In genomic region chr6:53781171-53781570, GRCm38 (mm10) we compare ENCODE assay signal across 8 mouse cellular contexts. TPM values are rescaled to one million over a fixed set of nuclear protein-coding genes. Genes with fewer than 3 reads are reported as not detected.
A peak's percentile ranks its signal among the peaks of the same experiment; 100 is the strongest.
DNase-seq lines count a peak whose midpoint lies in the region; TF ChIP-seq lines count a peak whose summit lies in the region.

No protein-coding gene starts in this region.

- peak; percentile 64 to 82 for TF ChIP-seq CTCF in CH12.LX (conservative IDR thresholded peaks at IDR 0.05 in 1 of 2, IDR thresholded peaks at IDR 0.05 in 1 of 2; ENCODE audit: low read depth in 2 of 2, low read length in 2 of 2)
- TF ChIP-seq CTCF in cortical plate, adult 2 months (IDR thresholded peaks at IDR 0.05; ENCODE audit: extremely low read depth, insufficient read depth, low read length), result peak; percentile 75

- TF ChIP-seq RAD21 in CH12.LX (IDR thresholded peaks at IDR 0.05; ENCODE audit: low read depth, low read length), result peak; percentile 81

- H3K4me3 ChIP-seq in CH12.LX (replicated peaks in 1 of 3; ENCODE audit: low read depth in 2 of 3, low read length in 2 of 3, poor library complexity in 1 of 3), result no peak overlapping the region
- H3K4me3 ChIP-seq in cortical plate, adult 2 months (ENCODE audit: insufficient read depth, low read length), result no peak overlapping the region

- no peak overlapping the region for H3K9ac ChIP-seq in CH12.LX (ENCODE audit: insufficient read depth, low read depth)

- H3K9me3 ChIP-seq in CH12.LX (replicated peaks; ENCODE audit: low read length), result no peaks in the 10 kb centered on the region

- no peak overlapping the region for H3K27ac ChIP-seq in CH12.LX (ENCODE audit: insufficient read depth, low read depth)
- H3K27ac ChIP-seq in cortical plate, adult 2 months (ENCODE audit: insufficient read depth, low read length), result no peak overlapping the region

- no peaks in the 10 kb centered on the region for H3K79me2 ChIP-seq in CH12.LX (replicated peaks; ENCODE audit: control insufficient read depth, extremely low read depth, insufficient read depth, poor library complexity, severe bottlenecking)

- H3K36me3 ChIP-seq in CH12.LX (replicated peaks in 1 of 2; ENCODE audit: control insufficient read depth in 1 of 2, insufficient read depth in 1 of 2, low read length in 1 of 2), result no peaks in the 10 kb centered on the region

- no peaks in the 10 kb centered on the region for H3K27me3 ChIP-seq in CH12.LX (replicated peaks)

- in situ Hi-C loops in CH12.LX (cut with MboI; ENCODE audit: low pct_ligation_motif_present, low pct_unique_long_range_greater_than_20kb, low sequenced_read_pairs), result no loop called here

- no peak for TF ChIP-seq POLR2A in CH12.LX (IDR thresholded peaks at IDR 0.05; ENCODE audit: low read depth, low read length)
- no peak for TF ChIP-seq POLR2A in cortical plate, adult 2 months (IDR thresholded peaks at IDR 0.05; ENCODE audit: extremely low read depth, insufficient read depth, low read length)

- peak overlapping the region; percentile 7; the same call in 1 of the 2 replicates for H3K4me2 ChIP-seq in CH12.LX (ENCODE audit: insufficient read depth, low read depth, poor library complexity, severe bottlenecking)

- dilution Hi-C loops in CH12.LX (cut with MboI; ENCODE audit: extremely low pct_ligation_motif_present, extremely low pct_unique_long_range_greater_than_20kb, low sequenced_read_pairs), result no loop called here

- peak; percentile 48 for DNase-seq in kidney, adult 9 months
- DNase-seq in kidney, adult 8-10 months, result no peak
- DNase-seq in CH12.LX (ENCODE audit: extremely low read depth) (peak; percentile 79), NIH3T3 (ENCODE audit: low read depth) (peak; percentile 85)
- peak; percentile 63 to 74 for DNase-seq in layer of hippocampus, postnatal 10 days (ENCODE audit: low spot score in 2 of 2)
- DNase-seq in naive thymus-derived CD4-positive, alpha-beta T cell, adult 2 months (ENCODE audit: low read depth), result peak; percentile 74
- no peak for DNase-seq in urinary bladder, adult 18-20 months (ENCODE audit: low spot score in 2 of 2)

- H3K4me1 ChIP-seq in CH12.LX (ENCODE audit: control insufficient read depth in 1 of 2, insufficient read depth in 2 of 2), result peaks cover 3 to 5% of the 10 kb centered on the region in 2 experiments; a peak in 3 of 4 replicates
- H3K4me1 ChIP-seq in cortical plate, adult 2 months (ENCODE audit: control insufficient read depth, insufficient read depth, low read length), result no peaks in the 10 kb centered on the region

- no peak for TF ChIP-seq EP300 in CH12.LX (IDR thresholded peaks at IDR 0.05; ENCODE audit: low read length)

TF ChIP-seq in CH12.LX, 34 proteins besides CTCF, POLR2A, EP300 and RAD21:
- TF ChIP-seq ZC3H11A (IDR thresholded peaks at IDR 0.05; ENCODE audit: low read depth, low read length) (no peak; the same call in 1 of the 2 replicates), GABPA (IDR thresholded peaks at IDR 0.05; ENCODE audit: insufficient replicate concordance, low read depth, low read length) (no peak), ZKSCAN1 (IDR thresholded peaks at IDR 0.05; ENCODE audit: borderline replicate concordance, low read depth, low read length) (no peak), MAX (IDR thresholded peaks at IDR 0.05; ENCODE audit: low read length) (no peak), NRF1 (IDR thresholded peaks at IDR 0.05; ENCODE audit: low read depth, low read length) (no peak), ZNF384 (IDR thresholded peaks at IDR 0.05; ENCODE audit: low read depth, low read length) (peak; percentile 88), BHLHE40 (IDR thresholded peaks at IDR 0.05; ENCODE audit: low read depth, low read length) (no peak), PAX5 (IDR thresholded peaks at IDR 0.05; ENCODE audit: low read length) (no peak), SMC3 (IDR thresholded peaks at IDR 0.05; ENCODE audit: low read depth, low read length) (peak; percentile 75), SIN3A (IDR thresholded peaks at IDR 0.05; ENCODE audit: low read length) (no peak), JUND (conservative IDR thresholded peaks at IDR 0.05; ENCODE audit: low read depth, low read length) (0 out of 2 replicates have a peak, but pooled peaks have one; percentile 18)

RNA-seq across cellular contexts. Expression of gene Tril, which starts 39.5 kb away (rescaled TPM):
- total RNA-seq in CH12.LX (2012; rRNA removed), result not detected in 2 replicates
- total RNA-seq in CH12.LX (2014; rRNA removed), result not detected in 2 replicates
- polyA plus RNA-seq in CH12.LX (2012; ENCODE audit: insufficient read length, low read depth), result not detected in 2 replicates
- polyA plus RNA-seq in cortical plate, adult 2 months (2012; rRNA removed), result 27.7 and 28.1 TPM in 2 replicates
- 10 to 100 TPM; 70.0 to 72.0 TPM for total RNA-seq in layer of hippocampus, postnatal 10 days (2021)

Comparison
In these comparisons a context has a peak if more than half of its experiments do, and no peak if none do; other contexts are left out.
1. DNase-seq: peak in kidney, adult 9 months (single experiment), CH12.LX (single experiment), NIH3T3 (single experiment), layer of hippocampus, postnatal 10 days (2 of 2) and naive thymus-derived CD4-positive, alpha-beta T cell, adult 2 months (single experiment); none in kidney, adult 8-10 months (0 of 2) and urinary bladder, adult 18-20 months (0 of 2).
2. RNA of gene Tril, which starts 39.5 kb away (total RNA-seq): 70.0 to 72.0 TPM in layer of hippocampus, postnatal 10 days; not detected in CH12.LX; every median in the first group is over 10 times any median in the second.